Mouse (Mus musculus) forebrain, embryonic 13.5 days (tissue): ENCODE results near the gene Rnf186. TPM values are rescaled to one million over a fixed set of nuclear protein-coding genes. Genes with fewer than 3 reads are reported as not detected.

Source experiments
- ATAC-seq: fragments of 200-750 bp; cut with Nextera tagmentation; 2 replicates; pipeline ENCODE4 v1.8.0; 2017
- H3K27ac ChIP-seq: fragments of 300-500 bp; sonication (generic); 2 replicates; pipeline ENCODE4 v1.5.1; 2015; ENCODE audit warnings: inconsistent platforms, mild to moderate bottlenecking, moderate library complexity
- H3K27me3 ChIP-seq: fragments of 300-500 bp; sonication (generic); 2 replicates; pipeline ENCODE4 v1.6.1; 2015; ENCODE audit warnings: mild to moderate bottlenecking, inconsistent platforms
- H3K36me3 ChIP-seq: fragments of 300-500 bp; sonication (generic); 2 replicates; pipeline ENCODE4 v1.6.1; 2015; ENCODE audit warnings: mild to moderate bottlenecking, inconsistent platforms; ENCODE audit not compliant: poor library complexity, severe bottlenecking
- H3K4me1 ChIP-seq: fragments of 300-500 bp; sonication (generic); 2 replicates; pipeline ENCODE4 v1.6.1; 2015; ENCODE audit warnings: inconsistent platforms
- H3K4me2 ChIP-seq: fragments of 300-500 bp; sonication (generic); 2 replicates; pipeline ENCODE4 v1.6.1; 2015; ENCODE audit warnings: inconsistent platforms, mild to moderate bottlenecking, moderate library complexity
- H3K4me3 ChIP-seq: fragments of 300-500 bp; sonication (generic); 2 replicates; pipeline ENCODE4 v1.5.1; 2015; ENCODE audit warnings: mild to moderate bottlenecking, inconsistent platforms
- H3K9ac ChIP-seq: fragments of 300-500 bp; sonication (generic); 2 replicates; pipeline ENCODE4 v1.6.1; 2015; ENCODE audit warnings: mild to moderate bottlenecking, inconsistent platforms
- H3K9me3 ChIP-seq: fragments of 300-500 bp; sonication (generic); replicated peaks from 2 replicates; pipeline ENCODE4 v1.6.1; 2016; ENCODE audit warnings: inconsistent platforms
- WGBS: fragments of 180-500 bp; shearing (Covaris S2); methylation state at CpG from one replicate; pipeline ENCODE4 v1.1.7; 2015; 5-methylcytosine and 5-hydroxymethylcytosine counted together
- polyA plus RNA-seq: library from polyadenylated mRNA; unstranded; fragments of >200 nt; fragmentation: Nextera tagmentation; extraction: Ambion mirVana; gene quantifications from 2 replicates; pipeline ENCODE4 v1.2.1, GENCODE M21; 2015

Rnf186 gene
- polyA plus RNA-seq, 1 experiment from 2014 or later, result 0.57 TPM

- Histone ChIP-seq H3K4me1 (peaks cover 6% of the 10 kb centered on the region; the same call in 1 of the 2 replicates), H3K9me3 (no peaks in the 10 kb centered on the region), H3K27ac (no peak overlapping the region), H3K4me3 (no peak overlapping the region), H3K9ac (no peak overlapping the region), H3K36me3 (no peaks in the 10 kb centered on the region), H3K27me3 (no peaks in the 10 kb centered on the region; the same call in 1 of the 2 replicates), H3K4me2 (no peak overlapping the region)
- ATAC-seq, result no peak
- 81% methylated on average over 4 of the region's 4 CpGs for WGBS
Observed at GRCm38 (mm10) chr4:138997121-138997520, 30.2 kb downstream of the Rnf186 start.

DNA sequence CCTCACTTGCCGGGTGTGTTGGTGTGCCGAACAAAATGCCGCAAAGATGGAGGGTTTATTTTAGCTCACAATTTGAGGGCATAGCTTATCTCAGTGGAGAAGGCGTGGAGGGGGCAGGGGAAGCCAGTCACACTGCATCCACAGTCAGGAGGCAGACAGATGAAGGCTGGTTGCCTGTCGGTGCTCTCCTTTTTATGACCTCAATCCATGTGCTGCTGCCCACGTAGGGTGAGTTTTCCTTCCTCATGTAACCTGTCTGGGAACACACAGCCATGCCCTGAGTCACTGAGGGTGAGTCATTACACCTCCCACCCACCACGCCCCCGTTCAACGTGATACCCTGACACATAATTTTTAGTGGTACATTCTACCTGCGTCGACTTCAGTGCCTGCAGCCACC, 31.7 kb downstream of the Rnf186 start:
- ATAC-seq, result no peak
- Histone ChIP-seq H3K4me3 (no peak overlapping the region), H3K9me3 (no peaks in the 10 kb centered on the region), H3K36me3 (no peaks in the 10 kb centered on the region), H3K9ac (no peak overlapping the region), H3K27me3 (no peaks in the 10 kb centered on the region; the same call in 1 of the 2 replicates), H3K4me2 (no peak overlapping the region), H3K4me1 (peaks cover 6% of the 10 kb centered on the region; the same call in 1 of the 2 replicates), H3K27ac (no peak overlapping the region)
- WGBS, result 89% methylated on average over 11 of the region's 11 CpGs

DNA sequence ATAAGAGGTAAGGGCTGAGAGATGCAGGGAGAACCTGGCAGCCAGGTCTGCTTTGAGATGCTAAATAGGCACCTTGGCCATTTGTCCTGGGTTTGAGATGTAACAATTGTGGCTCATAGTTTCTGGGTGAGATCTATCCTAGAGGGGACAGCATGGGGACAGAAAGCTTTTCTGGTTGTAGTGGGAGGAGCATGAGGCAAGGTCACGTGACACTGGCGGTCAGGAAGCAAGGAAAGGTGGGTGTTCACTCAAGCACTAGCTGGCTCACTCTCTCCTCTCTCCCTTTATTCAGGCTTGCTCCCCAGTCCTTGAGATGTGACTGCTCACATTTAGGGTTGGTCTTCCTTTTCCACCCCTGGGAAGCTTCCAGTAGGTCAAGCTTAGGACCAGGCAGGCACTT, 34.1 kb downstream of the Rnf186 start:
- H3K4me1 ChIP-seq, result peaks cover 6% of the 10 kb centered on the region; the same call in 1 of the 2 replicates
- 63% methylated on average over 2 of the region's 2 CpGs for WGBS
- no peaks in the 10 kb centered on the region for H3K36me3 ChIP-seq
- H3K9ac ChIP-seq, result no peak overlapping the region
- H3K27me3 ChIP-seq, result no peaks in the 10 kb centered on the region
- H3K27ac ChIP-seq, result no peak overlapping the region
- ATAC-seq, result no peak
- H3K4me3 ChIP-seq, result no peak overlapping the region
- H3K4me2 ChIP-seq, result no peak overlapping the region
- no peaks in the 10 kb centered on the region for H3K9me3 ChIP-seq

GRCm38 (mm10) chr4:139001433-139001832, 34.5 kb downstream of the Rnf186 start:
- Histone ChIP-seq H3K9ac (no peak overlapping the region), H3K27me3 (no peaks in the 10 kb centered on the region), H3K36me3 (no peaks in the 10 kb centered on the region), H3K4me1 (peaks cover 6% of the 10 kb centered on the region; the same call in 1 of the 2 replicates), H3K4me2 (no peak overlapping the region), H3K4me3 (no peak overlapping the region), H3K9me3 (no peaks in the 10 kb centered on the region), H3K27ac (no peak overlapping the region)
- 36% methylated on average over 6 of the region's 6 CpGs for WGBS
- no peak for ATAC-seq

DNA sequence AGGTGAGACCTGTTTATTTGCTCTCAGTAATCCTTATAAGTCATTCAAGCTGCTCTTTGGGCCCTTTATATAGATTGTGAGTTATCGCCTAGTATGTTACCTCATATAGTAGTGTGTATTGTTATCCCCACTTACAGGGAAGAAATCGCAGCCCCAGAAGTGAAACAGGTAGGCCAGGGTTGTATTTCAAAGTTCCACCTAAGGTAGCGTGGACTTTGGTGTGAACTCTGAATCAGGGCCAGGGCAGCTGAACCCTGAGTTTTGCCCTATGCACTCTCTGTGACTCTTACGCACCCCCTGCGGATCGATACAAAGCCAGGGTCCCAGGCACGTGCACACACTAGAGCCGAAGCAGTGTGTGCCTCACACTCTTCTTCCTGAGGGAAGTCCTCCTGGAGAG, 37.2 kb downstream of the Rnf186 start:
- Histone ChIP-seq H3K4me2 (no peak overlapping the region), H3K9me3 (no peaks in the 10 kb centered on the region), H3K4me3 (no peak overlapping the region), H3K9ac (no peak overlapping the region), H3K4me1 (peaks cover 6% of the 10 kb centered on the region; the same call in 1 of the 2 replicates), H3K27me3 (no peaks in the 10 kb centered on the region), H3K36me3 (no peaks in the 10 kb centered on the region), H3K27ac (no peak overlapping the region)
- WGBS, result 65% methylated on average over 8 of the region's 8 CpGs
- ATAC-seq, result no peak

DNA sequence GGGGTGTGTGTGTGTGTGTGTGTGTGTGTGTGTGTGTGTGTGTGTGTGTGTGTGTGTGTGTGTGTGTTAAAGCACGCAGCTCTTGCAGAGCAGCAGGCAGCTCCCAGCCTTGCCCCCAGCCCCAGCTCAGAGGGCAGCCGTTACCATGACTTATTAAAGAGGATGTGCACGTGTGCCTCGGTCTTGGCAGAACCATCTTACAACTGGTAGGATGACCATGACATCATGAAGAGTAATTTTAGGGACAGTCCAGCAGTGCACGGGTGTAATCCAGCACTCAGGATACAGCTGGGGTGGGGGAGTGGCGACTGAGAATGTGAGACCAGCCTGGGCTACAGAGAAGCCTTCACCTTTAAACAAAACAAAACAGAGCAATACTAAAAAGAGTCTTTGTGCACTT, 38.3 kb downstream of the Rnf186 start:
- 65% methylated on average over 6 of the region's 6 CpGs for WGBS
- Histone ChIP-seq H3K4me1 (peaks cover 6% of the 10 kb centered on the region; the same call in 1 of the 2 replicates), H3K27me3 (no peaks in the 10 kb centered on the region), H3K9ac (no peak overlapping the region), H3K4me2 (no peak overlapping the region), H3K27ac (no peak overlapping the region), H3K4me3 (no peak overlapping the region), H3K9me3 (no peaks in the 10 kb centered on the region), H3K36me3 (no peaks in the 10 kb centered on the region)
- ATAC-seq, result no peak

DNA sequence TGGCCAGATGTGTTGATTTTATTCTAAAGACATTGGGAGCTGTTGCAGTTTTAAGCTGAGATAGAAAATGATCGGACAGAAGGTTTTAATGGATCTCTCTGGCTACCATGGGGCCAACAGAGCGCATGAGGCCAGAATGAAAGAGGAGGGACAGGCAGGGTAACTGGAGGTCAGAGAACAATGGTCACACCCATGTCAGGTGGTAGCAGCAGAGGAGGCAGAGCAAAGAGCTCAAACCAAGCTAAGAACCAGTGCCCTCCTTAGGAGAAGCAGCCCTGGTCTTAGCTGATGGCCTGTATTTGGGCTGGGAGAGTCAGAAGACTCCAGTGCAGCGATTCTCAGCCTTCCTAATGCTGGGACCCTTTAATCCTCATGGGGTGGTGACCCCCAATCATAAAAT, 40.4 kb downstream of the Rnf186 start:
- no peak overlapping the region for H3K27ac ChIP-seq
- H3K9me3 ChIP-seq, result no peaks in the 10 kb centered on the region
- H3K36me3 ChIP-seq, result no peaks in the 10 kb centered on the region
- no peak for ATAC-seq
- no peaks in the 10 kb centered on the region for H3K4me1 ChIP-seq
- H3K4me3 ChIP-seq, result no peak overlapping the region
- H3K9ac ChIP-seq, result no peak overlapping the region
- no peaks in the 10 kb centered on the region for H3K27me3 ChIP-seq
- H3K4me2 ChIP-seq, result no peak overlapping the region
- 86% methylated on average over 3 of the region's 3 CpGs for WGBS

- 49% methylated on average over 6 of the region's 6 CpGs for WGBS
- Histone ChIP-seq H3K9me3 (no peaks in the 10 kb centered on the region), H3K27ac (no peak overlapping the region), H3K4me2 (no peak overlapping the region), H3K27me3 (no peaks in the 10 kb centered on the region), H3K36me3 (no peaks in the 10 kb centered on the region), H3K4me3 (no peak overlapping the region), H3K9ac (no peak overlapping the region), H3K4me1 (no peaks in the 10 kb centered on the region)
- no peak for ATAC-seq
Observed at GRCm38 (mm10) chr4:139007981-139008536, 41.1 kb downstream of the Rnf186 start.

GRCm38 (mm10) chr4:139011201-139011702, 44.3 kb downstream of the Rnf186 start:
- Histone ChIP-seq H3K4me3 (no peak overlapping the region), H3K27ac (no peak overlapping the region), H3K27me3 (no peaks in the 10 kb centered on the region), H3K4me1 (no peaks in the 10 kb centered on the region), H3K9me3 (no peaks in the 10 kb centered on the region), H3K36me3 (no peaks in the 10 kb centered on the region), H3K9ac (no peak overlapping the region), H3K4me2 (no peak overlapping the region)
- no peak for ATAC-seq
- 94% methylated on average over 13 of the region's 13 CpGs for whole genome bisulfite sequencing

DNA sequence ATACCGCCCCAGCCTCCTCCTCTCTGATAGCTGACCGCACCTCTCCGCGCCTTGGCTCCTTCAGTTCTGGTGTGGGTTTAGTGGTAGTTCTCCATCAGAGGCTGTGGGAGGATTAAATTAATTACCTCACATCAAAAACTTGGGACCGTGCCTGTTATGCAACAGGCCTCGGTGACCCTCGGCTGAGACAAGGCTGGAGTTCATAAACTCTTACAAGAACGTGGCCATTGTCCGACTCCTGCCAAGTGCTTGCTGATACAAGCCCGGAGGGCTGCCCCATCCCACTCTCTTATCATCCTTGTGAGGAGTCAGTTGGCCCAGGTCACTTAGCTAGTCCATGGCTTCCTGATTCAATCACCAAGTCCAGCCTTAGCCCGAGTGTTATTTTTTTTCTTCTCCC, 46.4 kb downstream of the Rnf186 start:
- ATAC-seq, result no peak
- Histone ChIP-seq H3K9me3 (no peaks in the 10 kb centered on the region), H3K27me3 (no peaks in the 10 kb centered on the region), H3K9ac (no peak overlapping the region), H3K4me1 (no peaks in the 10 kb centered on the region), H3K4me3 (no peak overlapping the region), H3K27ac (no peak overlapping the region), H3K36me3 (no peaks in the 10 kb centered on the region), H3K4me2 (no peak overlapping the region)
- 91% methylated on average over 11 of the region's 11 CpGs for WGBS

DNA sequence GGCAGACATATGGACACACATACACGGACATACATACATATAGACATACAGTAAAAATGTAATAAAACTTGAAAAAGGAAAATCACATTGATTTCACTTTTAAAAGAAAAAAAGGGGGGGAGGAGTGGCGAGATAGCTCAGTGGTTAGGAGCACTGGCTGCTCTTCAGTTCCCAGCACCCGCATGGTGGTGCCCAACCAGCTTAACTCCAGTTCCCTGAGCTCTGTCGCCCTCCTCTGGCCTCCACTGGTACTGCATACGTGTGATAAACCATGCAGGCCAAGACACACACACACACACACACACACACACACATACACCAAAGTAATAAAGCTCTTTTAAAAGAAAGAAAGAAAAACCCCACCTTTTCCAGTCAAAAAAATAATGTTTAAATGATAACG, 47.9 kb downstream of the Rnf186 start:
- H3K9me3 ChIP-seq, result no peaks in the 10 kb centered on the region
- 82% methylated on average over 6 of the region's 6 CpGs for WGBS
- H3K4me3 ChIP-seq, result no peak overlapping the region
- H3K27me3 ChIP-seq, result no peaks in the 10 kb centered on the region
- H3K9ac ChIP-seq, result no peak overlapping the region
- no peak overlapping the region for H3K4me2 ChIP-seq
- no peaks in the 10 kb centered on the region for H3K36me3 ChIP-seq
- no peak overlapping the region for H3K27ac ChIP-seq
- peaks cover 12% of the 10 kb centered on the region; the same call in 1 of the 2 replicates for H3K4me1 ChIP-seq
- ATAC-seq, result no peak
